Mouse (Mus musculus) lung, postnatal 0 days (tissue): ENCODE results near the gene Olfr69.

ENCODE experiments used
- CTCF ChIP-seq: IDR thresholded peaks from 2 replicates; pipeline ENCODE4 v1.5.1; 2016; ENCODE audit warnings: antibody characterized with exemption, mild to moderate bottlenecking
- EP300 ChIP-seq: IDR thresholded peaks from 2 replicates; pipeline ENCODE4 v1.6.1; 2016; ENCODE audit warnings: antibody characterized with exemption, mild to moderate bottlenecking, control low read depth

GRCm38 (mm10) chr7:103791721-103792120 lies 20.3 kb upstream of the Olfr69 start, which contains the start of gene Olfr67:
- no peak for TF ChIP-seq CTCF
- no peak for TF ChIP-seq EP300
